Mouse (Mus musculus) limb, embryonic 12.5 days (tissue): ENCODE data around the gene Rictor. TPM values are rescaled to one million over a fixed set of nuclear protein-coding genes. Genes with fewer than 3 reads are reported as not detected.
A peak's percentile ranks its signal among the peaks of the same experiment; 100 is the strongest.

Experiments
- ATAC-seq: fragments of 200-750 bp; cut with Nextera tagmentation; 2 replicates; pipeline ENCODE4 v1.8.0; 2017; ENCODE audit warnings: low read depth, moderate TSS enrichment; ENCODE audit not compliant: insufficient number of reproducible peaks, insufficient read depth, low FRiP score, low TSS enrichment
- H3K27ac ChIP-seq: fragments of 300-500 bp; sonication (generic); 2 replicates; pipeline ENCODE4 v1.5.1; 2016; ENCODE audit warnings: mild to moderate bottlenecking, moderate library complexity
- H3K27me3 ChIP-seq: fragments of 300-500 bp; sonication (generic); 2 replicates; pipeline ENCODE4 v1.6.1; 2016; ENCODE audit warnings: mild to moderate bottlenecking, moderate library complexity
- H3K36me3 ChIP-seq: fragments of 300-500 bp; sonication (generic); 2 replicates; pipeline ENCODE4 v1.6.1; 2016; ENCODE audit warnings: mild to moderate bottlenecking, moderate library complexity
- H3K4me1 ChIP-seq: fragments of 300-500 bp; sonication (generic); replicated peaks from 2 replicates; pipeline ENCODE4 v1.6.1; 2016
- H3K4me2 ChIP-seq: fragments of 300-500 bp; sonication (generic); 2 replicates; pipeline ENCODE4 v1.6.1; 2016; ENCODE audit warnings: mild to moderate bottlenecking, moderate library complexity
- H3K4me3 ChIP-seq: fragments of 300-500 bp; sonication (generic); replicated peaks from 2 replicates; pipeline ENCODE4 v1.5.1; 2016; ENCODE audit warnings: mild to moderate bottlenecking
- H3K9ac ChIP-seq: fragments of 300-500 bp; sonication (generic); replicated peaks from 2 replicates; pipeline ENCODE4 v1.6.1; 2016; ENCODE audit warnings: mild to moderate bottlenecking, moderate library complexity
- H3K9me3 ChIP-seq: fragments of 300-500 bp; sonication (generic); 2 replicates; pipeline ENCODE4 v1.6.1; 2016; ENCODE audit warnings: mild to moderate bottlenecking, moderate library complexity
- WGBS: fragments of 180-500 bp; shearing (Covaris S2); methylation state at CpG from one replicate; pipeline ENCODE4 v1.1.7; 2016; 5-methylcytosine and 5-hydroxymethylcytosine counted together
- polyA plus RNA-seq: library from polyadenylated mRNA; unstranded; fragments of >200 nt; fragmentation: Nextera tagmentation; extraction: Ambion mirVana; gene quantifications from 2 replicates; pipeline ENCODE4 v1.2.1, GENCODE M21; 2016

The Rictor gene
- polyA plus RNA-seq, 1 experiment from 2014 or later, result 46.5 TPM

- H3K9ac ChIP-seq, result peak overlapping the region; percentile 93; the same call in 1 of the 2 replicates
- H3K27ac ChIP-seq, result no peak overlapping the region
- peak overlapping the region; percentile 94 for H3K4me3 ChIP-seq
- WGBS, result 15% methylated on average over 8 of the region's 8 CpGs
- H3K36me3 ChIP-seq, result no peaks in the 10 kb centered on the region
- peak overlapping the region; percentile 89 for H3K4me2 ChIP-seq
- ATAC-seq, result no peak
- H3K9me3 ChIP-seq, result no peaks in the 10 kb centered on the region
- peaks cover 28% of the 10 kb centered on the region for H3K4me1 ChIP-seq
- H3K27me3 ChIP-seq, result 0 out of 2 replicates have a peak, but pooled peaks cover 3% of the 10 kb centered on the region
Measured at GRCm38 (mm10) chr15:6709618-6710017, 1.4 kb downstream of the Rictor start.

- Histone ChIP-seq H3K36me3 (no peaks in the 10 kb centered on the region), H3K27ac (no peak overlapping the region), H3K9ac (no peak overlapping the region), H3K4me2 (peak overlapping the region; percentile 89), H3K4me3 (no peak overlapping the region), H3K4me1 (peaks cover 35% of the 10 kb centered on the region), H3K27me3 (0 out of 2 replicates have a peak, but pooled peaks cover 3% of the 10 kb centered on the region), H3K9me3 (no peaks in the 10 kb centered on the region)
- no peak for ATAC-seq
- 79% methylated on average over 7 of the region's 7 CpGs for WGBS
Measured at GRCm38 (mm10) chr15:6710341-6710740, 2.2 kb downstream of the Rictor start.

- Histone ChIP-seq H3K9me3 (no peaks in the 10 kb centered on the region), H3K4me3 (no peak overlapping the region), H3K9ac (no peak overlapping the region), H3K4me2 (no peak overlapping the region), H3K36me3 (no peaks in the 10 kb centered on the region), H3K27me3 (0 out of 2 replicates have a peak, but pooled peaks cover 3% of the 10 kb centered on the region), H3K27ac (no peak overlapping the region), H3K4me1 (peaks cover 35% of the 10 kb centered on the region)
- no peak for ATAC-seq
- WGBS, result 78% methylated on average over 7 of the region's 7 CpGs
Measured at GRCm38 (mm10) chr15:6711226-6711625, 3.0 kb downstream of the Rictor start.

- Histone ChIP-seq H3K27ac (no peak overlapping the region), H3K9me3 (peaks cover 5% of the 10 kb centered on the region), H3K36me3 (peaks cover 7% of the 10 kb centered on the region), H3K4me1 (peaks cover 30% of the 10 kb centered on the region), H3K27me3 (no peaks in the 10 kb centered on the region), H3K4me2 (no peak overlapping the region), H3K4me3 (no peak overlapping the region), H3K9ac (no peak overlapping the region)
- 53% methylated on average over 7 of the region's 7 CpGs for WGBS
- no peak for ATAC-seq
Measured at GRCm38 (mm10) chr15:6714819-6715218, 6.6 kb downstream of the Rictor start.

- Histone ChIP-seq H3K27ac (no peak overlapping the region), H3K4me3 (no peak overlapping the region), H3K9ac (no peak overlapping the region), H3K9me3 (peaks cover 7% of the 10 kb centered on the region), H3K4me1 (peaks cover 27% of the 10 kb centered on the region), H3K4me2 (no peak overlapping the region), H3K36me3 (peaks cover 8% of the 10 kb centered on the region), H3K27me3 (no peaks in the 10 kb centered on the region)
- ATAC-seq, result no peak
- 81% methylated on average over 6 of the region's 6 CpGs for WGBS
Measured at GRCm38 (mm10) chr15:6715237-6715636, 7.1 kb downstream of the Rictor start.

GRCm38 (mm10) chr15:6721385-6721784 lies 13.2 kb downstream of the Rictor start:
- peaks cover 6% of the 10 kb centered on the region for H3K4me1 ChIP-seq
- H3K9ac ChIP-seq, result no peak overlapping the region
- WGBS, result 92% methylated on average over 2 of the region's 2 CpGs
- peaks cover 8% of the 10 kb centered on the region for H3K36me3 ChIP-seq
- no peak for ATAC-seq
- H3K9me3 ChIP-seq, result peaks cover 7% of the 10 kb centered on the region
- H3K4me3 ChIP-seq, result no peak overlapping the region
- H3K27ac ChIP-seq, result no peak overlapping the region
- no peaks in the 10 kb centered on the region for H3K27me3 ChIP-seq
- H3K4me2 ChIP-seq, result no peak overlapping the region

- Histone ChIP-seq H3K4me3 (no peak overlapping the region), H3K9ac (no peak overlapping the region), H3K27ac (no peak overlapping the region), H3K9me3 (peaks cover 7% of the 10 kb centered on the region), H3K36me3 (peaks cover 8% of the 10 kb centered on the region), H3K4me2 (no peak overlapping the region), H3K27me3 (no peaks in the 10 kb centered on the region), H3K4me1 (peaks cover 6% of the 10 kb centered on the region)
- 86% methylated on average over 4 of the region's 4 CpGs for WGBS
- no peak for ATAC-seq
Measured at GRCm38 (mm10) chr15:6721802-6722201, 13.6 kb downstream of the Rictor start.

- peaks cover 8% of the 10 kb centered on the region for H3K4me1 ChIP-seq
- H3K9me3 ChIP-seq, result peaks cover 7% of the 10 kb centered on the region
- no peak for ATAC-seq
- H3K4me3 ChIP-seq, result no peak overlapping the region
- 80% methylated on average over 11 of the region's 11 CpGs for WGBS
- H3K36me3 ChIP-seq, result peaks cover 8% of the 10 kb centered on the region
- no peaks in the 10 kb centered on the region for H3K27me3 ChIP-seq
- H3K4me2 ChIP-seq, result no peak overlapping the region
- no peak overlapping the region for H3K9ac ChIP-seq
- H3K27ac ChIP-seq, result no peak overlapping the region
Measured at GRCm38 (mm10) chr15:6722405-6723176, 14.4 kb downstream of the Rictor start.

GRCm38 (mm10) chr15:6723338-6723737 lies 15.2 kb downstream of the Rictor start:
- no peak overlapping the region for H3K4me3 ChIP-seq
- H3K4me2 ChIP-seq, result no peak overlapping the region
- peaks cover 7% of the 10 kb centered on the region for H3K9me3 ChIP-seq
- no peak for ATAC-seq
- no peak overlapping the region for H3K9ac ChIP-seq
- peaks cover 12% of the 10 kb centered on the region for H3K4me1 ChIP-seq
- H3K27ac ChIP-seq, result no peak overlapping the region
- H3K36me3 ChIP-seq, result peaks cover 8% of the 10 kb centered on the region
- no peaks in the 10 kb centered on the region for H3K27me3 ChIP-seq

- no peak for ATAC-seq
- WGBS, result 69% methylated on average over 1 of the region's 1 CpGs
- H3K27ac ChIP-seq, result no peak overlapping the region
Measured at GRCm38 (mm10) chr15:6724442-6724841, 16.3 kb downstream of the Rictor start.

GRCm38 (mm10) chr15:6726130-6726808 lies 18.1 kb downstream of the Rictor start:
- Histone ChIP-seq H3K9me3 (no peaks in the 10 kb centered on the region), H3K4me1 (peaks cover 12% of the 10 kb centered on the region), H3K4me2 (no peak overlapping the region), H3K27me3 (no peaks in the 10 kb centered on the region), H3K27ac (no peak overlapping the region), H3K36me3 (no peaks in the 10 kb centered on the region), H3K9ac (no peak overlapping the region), H3K4me3 (no peak overlapping the region)
- ATAC-seq, result no peak
- 80% methylated on average over 5 of the region's 5 CpGs for WGBS

More at GRCm38 (mm10) chr15:6724442-6724841, 16.3 kb downstream of the Rictor start:
- Histone ChIP-seq H3K4me1 (peaks cover 12% of the 10 kb centered on the region), H3K27me3 (no peaks in the 10 kb centered on the region), H3K4me2 (no peak overlapping the region), H3K4me3 (no peak overlapping the region), H3K9me3 (peaks cover 6% of the 10 kb centered on the region), H3K36me3 (peaks cover 5% of the 10 kb centered on the region), H3K9ac (no peak overlapping the region)
